Mouse (Mus musculus) monocyte, adult 59 days (primary cell): Measurements from ENCODE around the gene Olfr1301. TPM values are rescaled to one million over a fixed set of nuclear protein-coding genes. Genes with fewer than 3 reads are reported as not detected.

Experiments
- total RNA-seq, 2 experiments: library from RNA; stranded (reverse); gene quantifications; one replicate each; pipeline ENCODE4 v1.2.4; 2023

Gene Olfr1301
- not detected for total RNA-seq

GRCm38 (mm10) chr2:111750706-111751105, at the start of gene Olfr1301:
Gene Olfr1301, plus strand, starts transcription at chr2:111751006.

GRCm38 (mm10) chr2:111777129-111777528, 26.3 kb downstream of the Olfr1301 start, which contains the start of gene Olfr1302:
Gene Olfr1302, plus strand, starts transcription at chr2:111777429.

Other genes with a start within 250 kb of the Olfr1301 start
- gene Olfr1293-ps, start 225.8 kb upstream of the Olfr1301 start, total RNA-seq: not detected
- gene Olfr1294, start 210.7 kb upstream of the Olfr1301 start, total RNA-seq: not detected
- not detected for gene Olfr1295, start 181.3 kb upstream of the Olfr1301 start, total RNA-seq
- not detected for gene Olfr1297, start 124.5 kb upstream of the Olfr1301 start, total RNA-seq
- not detected for gene Olfr1298, start 101.8 kb upstream of the Olfr1301 start, total RNA-seq
- gene Olfr1299, start 89.6 kb upstream of the Olfr1301 start, total RNA-seq: not detected
- not detected for gene Olfr1302, start 26.4 kb downstream of the Olfr1301 start, total RNA-seq
- gene Olfr1303, start 69.3 kb downstream of the Olfr1301 start, total RNA-seq: not detected
- not detected for gene Olfr1305, start 126.1 kb downstream of the Olfr1301 start, total RNA-seq
- gene Olfr1306, start 165.3 kb downstream of the Olfr1301 start, total RNA-seq: not detected
- under 1 TPM; 0.06 to 0.08 TPM for gene Olfr1307, start 198.4 kb downstream of the Olfr1301 start, total RNA-seq
- gene Olfr1308, start 213.9 kb downstream of the Olfr1301 start, total RNA-seq: not detected
- not detected for gene Olfr1309, start 239.3 kb downstream of the Olfr1301 start, total RNA-seq